Mouse (Mus musculus) cerebellum, adult 8-10 months (tissue): Measurements from ENCODE around the gene Mrpl41.
"Not testable (repeated sequence)": the region's sequence is repeated elsewhere in the genome, so short reads cannot be mapped to it uniquely, and the experiment has no call there.

ENCODE experiments used
- DNase-seq: peaks from one replicate; pipeline ENCODE4 v3.0.0; 2022

Mrpl41 gene

DNA sequence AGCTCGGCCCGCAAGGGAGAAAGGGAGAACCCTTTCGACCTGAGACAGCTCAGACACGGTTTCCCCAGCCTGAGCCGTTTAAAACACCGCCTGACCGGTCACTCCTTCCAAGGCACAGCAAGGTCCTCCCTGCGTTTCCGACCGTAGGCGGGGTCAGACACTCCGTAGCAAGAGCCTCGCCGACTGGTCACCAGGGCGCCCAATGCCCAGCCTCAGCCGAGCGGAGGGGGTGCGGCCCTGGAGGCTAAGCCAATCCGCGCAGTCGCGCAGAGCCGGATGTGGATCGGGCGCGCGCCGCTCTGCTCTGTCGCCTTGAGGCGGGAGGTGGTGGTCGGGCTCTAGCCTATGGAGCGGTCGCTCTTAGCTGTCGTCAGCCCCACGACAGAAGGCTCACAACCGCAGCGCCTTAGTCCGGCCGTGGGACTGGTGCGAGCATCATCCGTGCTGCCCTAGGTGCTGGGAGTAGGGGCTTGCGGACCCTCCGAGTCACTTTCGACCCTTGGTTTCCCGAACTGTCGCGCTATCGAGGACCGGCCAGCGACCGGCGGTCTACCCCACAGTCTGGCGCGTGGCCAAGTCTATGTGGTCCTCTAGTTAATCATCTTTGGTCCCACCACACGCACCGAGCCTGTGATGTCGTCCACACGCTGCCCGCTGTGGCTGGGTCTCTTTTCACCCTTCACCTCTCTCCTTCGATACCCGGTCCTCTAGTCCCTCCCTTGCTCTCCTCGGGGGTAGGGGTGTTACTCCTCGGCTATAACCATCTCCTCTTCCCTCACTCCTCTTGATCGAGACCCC lies at the start of gene Mrpl41:
TSS of gene Mrpl41 (minus strand) at position 193 of the 798 bp plus-strand sequence.
- peak; percentile 95 for DNase-seq

DNA sequence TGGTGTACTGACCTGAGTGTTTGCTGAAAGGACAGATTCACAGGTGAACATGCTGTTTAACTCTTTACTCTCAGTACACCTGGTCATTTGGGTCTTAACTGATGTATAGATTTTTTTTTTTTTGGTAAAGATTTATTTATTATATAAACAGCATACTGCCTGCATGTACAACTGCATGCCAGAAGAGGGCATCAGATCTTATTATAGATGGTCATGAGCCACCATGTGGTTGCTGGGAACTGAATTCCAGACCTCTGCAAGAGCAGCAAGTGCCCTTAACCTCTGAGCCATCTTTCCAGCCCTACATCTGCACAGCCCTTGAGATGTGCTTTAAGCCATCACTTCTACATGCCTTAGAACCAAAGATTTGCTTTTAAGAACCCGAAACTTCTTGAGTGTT lies 47.8 kb upstream of the Mrpl41 start:
- no peak for DNase-seq

DNA sequence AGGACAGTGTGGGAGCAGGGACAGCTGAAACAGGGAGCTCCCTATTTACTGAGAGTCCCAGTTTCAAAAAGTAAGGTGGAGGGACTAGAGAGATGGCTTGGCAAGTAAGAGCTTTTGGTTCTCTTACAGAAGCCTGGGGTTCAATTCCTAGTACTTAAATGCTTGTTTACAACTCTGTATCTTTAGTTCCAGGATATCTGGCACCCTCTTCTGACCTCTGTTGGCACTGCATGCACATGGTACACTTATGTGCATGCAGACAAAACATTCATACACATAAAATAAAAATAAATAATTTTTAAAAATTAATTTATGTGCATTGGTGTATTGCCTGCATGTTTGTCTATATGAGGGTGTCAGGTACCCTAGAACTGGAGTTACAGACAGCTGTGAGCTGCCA lies 33.4 kb upstream of the Mrpl41 start:
- no peak for DNase-seq

DNA sequence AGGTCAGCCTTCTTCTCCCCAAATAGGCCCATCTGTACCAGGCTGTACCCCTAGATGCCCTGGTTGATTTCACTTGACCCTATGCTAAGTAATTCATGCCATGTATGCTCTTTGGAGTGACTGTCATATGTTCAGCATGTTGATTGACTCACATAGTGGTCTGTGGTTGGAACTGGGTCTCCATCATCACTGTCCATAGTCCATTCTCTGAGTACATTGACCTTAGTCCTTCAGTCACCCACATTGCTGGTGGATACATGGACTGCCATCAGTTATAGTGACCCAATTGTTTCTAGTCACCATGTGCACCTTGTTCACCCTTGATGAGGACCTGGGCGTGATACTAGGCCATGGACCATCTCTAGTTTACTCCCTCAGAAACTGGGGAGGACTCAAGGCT lies 31.9 kb upstream of the Mrpl41 start:
- DNase-seq: no peak

DNA sequence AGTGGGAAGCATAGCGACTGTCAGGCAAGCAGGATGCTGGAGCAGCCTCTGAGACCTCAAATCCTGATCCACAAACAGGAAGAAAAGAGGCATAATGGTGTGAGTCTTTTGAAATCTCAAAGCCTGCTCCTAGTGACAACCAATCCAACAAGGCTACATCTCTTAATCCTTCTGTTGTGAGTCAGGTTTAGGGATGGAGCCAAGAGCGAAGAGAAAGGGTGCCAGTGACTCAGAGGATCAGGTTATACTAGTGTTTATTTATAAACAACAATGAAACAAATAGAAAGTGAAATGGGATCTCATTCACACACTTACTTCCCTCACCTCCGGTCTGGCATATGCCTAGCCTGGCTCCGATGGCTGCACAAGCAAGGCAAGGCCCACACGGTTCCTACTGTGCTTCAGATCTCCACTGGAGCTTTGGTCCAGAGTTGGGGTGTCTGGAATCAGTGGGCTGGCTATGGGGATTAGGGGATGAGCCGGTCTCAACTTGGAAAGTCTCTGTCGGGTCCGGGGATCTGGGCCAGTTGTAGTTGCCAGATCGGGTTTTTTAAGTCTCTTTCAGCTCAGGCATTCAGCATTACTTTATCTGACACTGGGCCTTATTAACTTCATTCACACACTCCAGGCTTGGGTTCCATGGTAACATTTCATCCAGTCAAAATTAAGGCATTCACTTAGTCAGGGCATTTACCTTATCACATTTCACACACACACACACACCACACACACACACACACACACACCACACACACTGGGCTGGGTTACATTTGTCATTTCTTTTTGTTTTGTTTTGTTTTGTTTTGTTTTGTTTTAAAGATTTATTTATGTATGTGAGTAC lies 29.3 kb upstream of the Mrpl41 start:
- DNase-seq: no peak

DNA sequence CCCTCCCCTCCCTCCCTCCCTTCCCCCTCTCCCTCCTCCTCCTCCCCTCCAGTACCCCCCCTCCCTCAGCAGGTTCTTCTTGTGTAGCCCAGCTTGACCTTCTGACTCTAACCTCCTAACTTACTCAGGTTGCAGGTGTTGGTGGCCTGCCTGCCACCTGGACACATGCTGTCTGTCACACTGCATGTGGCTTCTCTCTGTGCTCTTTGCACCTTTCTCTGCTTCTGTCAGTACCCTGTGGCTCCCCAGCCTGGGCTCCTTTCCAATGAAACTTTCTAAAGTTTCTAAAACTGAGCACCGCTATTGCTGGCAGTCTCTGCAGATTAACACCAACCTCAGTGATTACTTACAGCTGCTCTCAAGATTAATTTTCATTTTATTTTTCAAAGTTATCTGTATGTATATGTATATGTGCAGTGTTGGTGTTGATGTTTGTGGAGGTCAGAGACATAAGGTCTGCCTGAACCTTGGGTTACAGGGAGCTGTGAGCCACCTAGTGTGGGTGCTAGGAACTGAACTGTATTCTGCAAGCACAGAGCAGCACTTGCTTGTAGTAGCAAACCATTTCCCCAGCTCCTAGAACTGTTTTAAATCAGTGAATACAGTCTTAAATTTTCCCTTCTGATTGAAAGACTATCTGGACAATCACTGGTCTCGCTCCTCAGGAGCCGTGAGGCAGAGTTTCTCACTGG lies 25.8 kb upstream of the Mrpl41 start:
- no peak for DNase-seq

DNA sequence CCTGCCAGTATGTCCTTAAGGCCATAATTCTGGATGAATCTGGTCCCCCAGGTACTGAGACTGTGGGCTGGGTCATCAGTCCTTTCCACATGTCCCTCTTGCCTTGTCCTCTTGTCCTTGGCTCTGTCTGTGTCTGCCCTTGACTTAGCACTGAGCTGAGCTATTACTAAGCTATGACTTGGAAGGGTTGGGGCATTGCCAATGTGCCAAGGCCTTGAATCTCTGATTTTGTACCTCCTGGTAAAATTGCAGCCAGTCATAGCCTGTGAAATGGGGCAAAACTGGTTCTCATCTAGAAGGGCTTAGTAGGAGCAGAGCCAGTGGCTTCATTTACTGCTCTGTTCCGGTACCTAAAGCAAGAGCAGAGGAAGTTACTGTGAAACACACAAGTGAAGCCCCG lies 21.6 kb upstream of the Mrpl41 start:
- DNase-seq: no peak

DNA sequence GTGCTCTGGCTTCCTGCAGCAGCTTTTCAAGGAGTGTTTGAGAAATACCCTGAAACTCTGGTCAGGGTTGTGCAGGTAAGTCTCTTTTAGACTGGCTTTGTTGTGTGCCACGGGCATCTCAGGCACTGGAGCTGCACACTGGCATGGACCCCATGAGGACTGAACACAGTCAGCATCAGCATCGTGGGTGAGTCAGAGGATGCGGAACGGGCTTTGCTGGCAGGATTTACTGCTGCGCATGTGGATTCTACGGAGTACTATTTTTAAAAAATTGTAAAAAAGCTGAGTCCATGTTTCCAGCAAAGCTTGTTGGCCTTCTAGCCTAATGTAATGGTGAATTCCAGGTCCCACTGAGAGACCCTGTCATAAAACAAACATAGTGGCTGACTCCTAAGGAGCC lies 20.4 kb upstream of the Mrpl41 start:
- DNase-seq: no peak

DNA sequence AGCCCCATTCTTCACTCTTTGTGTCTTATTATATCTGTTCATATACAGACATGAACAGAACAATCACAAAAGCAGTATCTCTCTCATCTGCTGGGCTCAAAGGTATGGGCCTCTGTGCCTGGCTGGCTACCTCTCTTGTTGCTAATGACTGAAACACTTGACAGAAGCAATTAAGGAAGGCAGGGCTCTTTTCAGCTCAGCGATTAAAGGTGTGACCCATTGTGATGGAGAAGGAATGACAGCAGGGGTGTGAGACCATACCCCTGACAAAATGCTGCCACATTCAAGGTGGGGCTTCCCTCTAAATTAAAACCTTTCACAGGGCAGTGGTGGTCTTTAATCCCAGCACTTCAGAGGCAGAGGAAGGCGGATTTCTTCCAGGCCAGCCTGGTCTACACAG lies 12.9 kb upstream of the Mrpl41 start:
- DNase-seq: no peak

DNA sequence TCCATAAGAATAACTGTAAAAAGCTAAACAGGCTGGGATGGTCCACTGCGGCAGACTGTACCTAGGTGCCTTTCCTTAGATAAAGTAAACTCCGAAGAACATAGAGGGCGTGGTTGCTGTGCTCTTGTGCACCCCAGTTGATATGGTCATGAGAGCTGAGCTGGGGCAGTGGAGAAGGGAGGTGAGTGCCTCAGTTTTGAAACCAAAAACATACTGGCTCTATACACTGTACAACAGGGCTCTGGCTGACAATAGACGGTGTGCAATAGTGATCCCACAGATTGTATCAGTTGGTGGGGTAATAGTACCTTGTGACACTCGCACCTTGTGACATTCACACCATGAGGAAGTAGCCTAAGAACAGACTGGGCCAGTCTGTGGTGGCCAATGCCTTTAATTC lies 2.1 kb upstream of the Mrpl41 start:
- no peak for DNase-seq

DNA sequence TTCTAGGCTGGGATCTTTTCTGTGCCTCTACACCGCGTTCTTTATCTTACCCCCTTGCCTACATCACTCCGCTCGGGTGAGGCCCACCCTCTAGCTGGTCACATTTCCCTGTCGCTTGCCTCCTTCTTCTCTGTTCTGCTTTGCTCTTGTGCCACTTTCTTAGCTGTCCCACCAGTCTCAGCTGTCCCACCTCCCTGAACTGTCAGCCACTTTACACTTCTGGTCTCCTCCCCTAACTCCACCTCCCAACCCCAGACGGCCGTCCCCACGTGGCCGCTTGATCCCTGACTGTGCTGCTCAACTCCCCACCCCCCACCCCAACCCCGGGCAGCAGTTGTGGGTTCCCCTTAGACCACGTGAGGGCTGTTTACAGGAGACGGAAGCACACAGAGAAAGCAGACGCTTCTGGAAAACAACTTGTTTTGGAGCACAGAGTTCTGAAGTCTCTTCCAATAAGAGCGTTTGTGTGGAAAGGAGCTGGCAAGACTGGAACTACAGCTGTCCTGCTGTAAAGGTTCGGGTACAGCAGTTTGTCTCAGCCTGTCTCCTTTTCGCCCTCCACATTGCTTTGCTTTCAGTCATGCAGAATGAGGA lies 903 bp upstream of the Mrpl41 start, which contains the start of gene Pnpla7:
TSS of gene Pnpla7 (plus strand) at position 330 of the 594 bp plus-strand sequence.
- peak; percentile 39 for DNase-seq

DNA sequence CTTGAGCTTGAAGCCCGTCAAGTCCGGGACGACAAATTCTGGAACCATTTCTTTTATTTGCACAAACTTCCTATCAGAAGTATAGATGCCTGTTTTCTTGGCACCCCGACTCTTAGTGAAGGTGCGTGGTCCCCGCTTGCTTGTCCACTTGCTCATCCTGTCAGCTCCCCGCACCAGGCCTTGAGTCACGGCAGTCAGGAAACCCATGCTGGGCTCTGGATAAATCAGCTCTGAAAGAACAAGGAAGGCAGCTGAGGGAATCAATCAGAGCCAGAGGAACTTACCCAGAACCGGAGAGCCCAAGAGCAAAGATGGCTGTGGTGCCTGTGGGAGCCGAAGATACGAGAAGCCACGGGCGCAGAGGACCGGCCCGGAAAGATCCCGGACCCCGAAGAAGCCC lies 446 bp downstream of the Mrpl41 start:
- DNase-seq: not testable (repeated sequence)

DNA sequence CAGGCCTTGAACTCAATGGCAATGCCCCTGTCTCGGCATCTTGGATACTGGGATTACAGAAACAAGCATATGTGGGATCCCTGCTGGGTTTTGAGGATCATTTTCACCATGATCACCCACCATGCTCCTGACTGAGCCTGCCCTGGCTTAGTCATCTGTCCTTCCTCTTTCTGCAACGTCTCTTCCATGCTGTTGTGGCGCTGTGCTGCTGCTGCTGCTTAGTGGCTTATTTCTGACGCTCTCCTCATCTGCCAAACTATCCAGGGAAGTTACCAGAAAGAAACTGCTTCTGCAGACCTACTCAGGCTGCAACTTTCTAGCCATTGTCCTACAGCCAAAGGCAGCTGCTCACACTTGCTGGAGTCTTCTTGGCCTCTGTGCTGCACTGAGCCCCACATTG lies 4.5 kb downstream of the Mrpl41 start:
- DNase-seq: no peak

DNA sequence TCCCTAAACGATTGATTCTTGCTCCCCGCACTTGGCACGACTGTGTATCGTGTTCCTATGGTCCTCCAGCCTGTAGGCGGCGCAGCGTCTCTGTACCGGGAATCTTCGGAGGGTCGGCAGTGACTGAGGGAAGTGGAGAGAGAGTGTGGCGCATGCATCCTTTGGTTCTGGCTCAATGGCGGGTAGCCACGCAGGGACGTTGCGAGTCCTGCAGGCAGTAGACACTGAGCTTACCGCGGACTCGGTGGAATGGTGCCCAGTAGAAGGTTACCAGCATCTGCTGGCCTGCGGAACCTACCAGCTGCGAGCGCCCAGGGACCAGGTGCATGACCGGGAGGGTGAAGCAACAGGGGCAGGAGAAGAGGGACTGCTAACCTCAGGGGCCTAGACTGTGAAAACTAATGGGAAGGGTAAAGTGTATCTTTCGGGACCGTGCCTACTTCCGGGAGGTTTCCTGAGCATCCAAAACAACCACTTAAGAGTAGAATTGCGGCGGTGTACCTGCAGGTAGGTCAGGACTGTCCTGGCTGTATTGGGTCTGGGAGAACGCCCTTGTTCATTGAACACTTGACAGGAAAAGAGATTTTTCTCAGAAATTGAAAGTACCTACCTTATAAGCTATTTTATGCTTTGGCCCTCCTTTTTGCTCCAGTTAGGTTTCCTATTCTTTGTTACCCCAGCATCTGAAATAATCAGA lies 12.4 kb downstream of the Mrpl41 start, which contains the start of gene Dph7:
TSS of gene Dph7 (plus strand) at position 97 of the 697 bp plus-strand sequence.
- DNase-seq: peak; percentile 87

DNA sequence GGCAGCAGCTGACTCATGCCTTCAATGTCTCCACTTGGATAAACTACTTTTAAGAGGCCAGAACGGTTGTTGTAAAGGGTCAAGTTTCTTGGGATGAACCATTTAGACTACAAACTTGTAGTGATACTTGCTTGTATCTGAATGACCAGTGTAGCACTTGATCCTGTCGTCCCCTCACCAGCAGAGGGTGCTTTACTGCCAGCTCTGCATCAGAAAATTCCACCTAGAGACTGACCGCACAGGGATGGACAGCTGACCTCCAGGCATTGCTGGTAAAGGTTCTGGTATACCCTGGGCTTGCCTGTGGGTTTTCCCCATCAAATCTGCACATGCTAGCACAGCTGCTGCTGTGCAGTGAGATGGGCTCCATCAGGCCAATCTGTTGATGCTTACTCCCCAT lies 14.0 kb downstream of the Mrpl41 start:
- DNase-seq: no peak

DNA sequence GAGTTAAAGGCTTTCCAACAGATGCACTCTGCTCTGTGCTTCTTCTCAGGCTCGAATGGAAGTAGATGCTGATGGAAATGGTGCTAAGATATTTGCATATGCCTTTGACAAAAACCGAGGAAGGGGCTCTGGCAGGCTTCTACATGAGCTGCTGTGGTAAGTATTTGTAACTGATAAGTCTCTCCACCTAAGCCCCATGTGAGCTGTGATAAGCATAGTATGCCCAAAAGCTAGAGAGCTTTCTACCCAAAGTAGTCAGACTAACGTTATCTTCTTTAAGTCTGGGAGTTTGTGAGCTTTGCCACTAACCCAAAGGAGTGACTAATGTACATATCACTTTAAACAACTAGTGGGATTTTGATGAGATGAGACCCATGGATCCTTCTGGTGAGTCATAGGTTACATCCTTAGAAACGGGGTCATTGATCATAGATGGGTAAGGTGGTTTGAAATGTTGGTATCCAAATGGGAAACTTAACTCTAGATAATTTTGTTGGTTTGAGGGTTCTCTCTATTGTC lies 22.3 kb downstream of the Mrpl41 start:
- no peak for DNase-seq

DNA sequence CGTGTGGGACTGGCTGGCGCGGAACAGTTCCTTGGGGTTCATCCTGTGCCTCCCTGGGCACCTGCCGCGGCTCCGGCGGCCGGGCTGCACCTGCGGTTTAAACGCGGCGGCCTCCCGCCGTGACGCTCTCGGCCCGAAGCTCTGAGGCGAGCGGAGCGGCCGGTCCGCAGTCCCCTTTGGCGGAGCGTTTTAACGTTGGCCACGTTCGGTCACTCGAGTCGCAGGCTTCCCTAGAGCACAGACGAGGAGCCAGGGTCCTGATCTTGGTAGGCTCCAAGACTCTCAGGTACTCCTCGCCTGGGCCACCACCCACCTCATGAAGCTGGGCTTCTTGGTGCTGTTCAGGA lies 24.7 kb downstream of the Mrpl41 start:
- DNase-seq: no peak

DNA sequence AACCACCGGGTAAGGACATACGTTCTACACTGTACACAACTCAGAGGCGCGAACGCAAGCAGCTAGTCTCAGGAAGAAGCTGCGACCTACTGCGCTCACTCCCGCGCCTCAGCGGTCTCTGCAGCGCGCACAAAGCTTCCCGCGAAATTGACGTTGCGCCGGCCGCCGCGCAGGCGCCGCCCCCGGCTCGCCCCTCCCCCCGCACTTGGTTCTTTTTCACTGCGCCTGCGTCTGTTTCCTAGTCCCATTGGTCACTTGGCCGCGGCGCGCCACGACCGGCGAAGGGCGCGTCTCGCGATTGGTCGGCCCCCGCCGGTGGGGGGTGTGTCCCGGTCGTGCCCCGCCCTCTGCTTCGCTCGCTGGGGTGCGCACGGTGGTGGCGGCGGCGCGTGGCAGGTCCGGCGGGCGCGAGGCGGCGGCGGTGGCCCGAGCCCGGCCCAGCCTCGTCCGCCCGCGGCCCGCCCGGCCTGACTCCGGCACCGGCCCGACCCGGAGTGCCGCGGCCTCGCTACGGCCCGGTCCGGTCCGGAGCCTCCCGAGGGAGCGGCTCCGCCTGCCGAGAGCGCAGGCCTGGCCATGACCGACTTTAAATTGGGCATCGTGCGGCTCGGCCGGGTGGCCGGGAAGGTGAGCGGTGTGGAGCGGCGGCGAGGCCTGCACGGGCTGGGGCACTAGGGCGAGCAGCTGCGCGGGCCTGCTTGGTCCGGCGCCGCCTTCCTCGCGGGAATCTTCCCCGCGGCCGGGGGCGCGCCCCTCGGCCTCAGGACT lies 25.3 kb downstream of the Mrpl41 start, which contains the start of gene Zmynd19:
TSS of gene Zmynd19 (plus strand) at position 372 of the 768 bp plus-strand sequence.
- peak; percentile 99 for DNase-seq

DNA sequence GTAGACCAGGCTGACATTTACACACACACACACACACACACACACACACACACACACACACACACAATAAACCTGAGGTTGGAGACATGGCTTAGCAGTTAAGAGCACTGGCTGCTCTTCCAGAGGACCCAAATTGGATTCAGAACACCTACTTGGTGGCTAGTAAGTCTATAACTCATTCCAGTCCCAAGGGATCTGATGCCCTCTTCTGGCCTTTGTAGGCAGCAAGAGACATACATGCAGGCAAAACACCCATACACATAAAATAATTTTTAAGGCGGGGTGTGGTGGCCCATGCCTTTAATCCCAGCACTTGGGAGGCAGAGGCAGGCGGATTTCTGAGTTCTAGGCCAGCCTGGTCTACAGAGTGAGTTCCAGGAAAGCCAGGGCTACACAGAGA lies 30.6 kb downstream of the Mrpl41 start:
- not testable (repeated sequence) for DNase-seq

DNA sequence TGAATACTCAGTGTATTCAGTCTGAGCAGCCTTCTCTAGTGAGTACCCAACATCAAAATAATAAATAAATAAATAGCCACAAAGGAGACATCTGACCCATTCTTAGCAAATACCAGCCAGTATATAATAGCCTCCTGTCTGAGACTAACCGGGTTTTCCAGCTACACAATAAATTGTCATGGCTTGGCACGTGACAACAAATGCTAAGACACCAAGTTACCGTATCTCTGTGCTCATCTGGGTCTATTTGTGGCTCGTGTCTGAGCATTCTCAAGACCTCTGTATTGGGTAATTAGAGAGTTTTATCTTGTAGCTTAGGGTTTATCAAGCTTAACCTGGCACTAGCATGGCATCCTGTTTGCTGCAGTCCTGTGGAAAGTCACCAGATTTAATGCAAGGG lies 32.8 kb downstream of the Mrpl41 start:
- no peak for DNase-seq
